Mouse (Mus musculus) gastrocnemius, adult 2 months (tissue): ENCODE measurements around the gene Cyp2s1. TPM values are rescaled to one million over a fixed set of nuclear protein-coding genes. Genes with fewer than 3 reads are reported as not detected.

ENCODE experiments used
- DNase-seq: peaks from one replicate; pipeline ENCODE4 v3.0.0; 2022
- H3K27ac ChIP-seq: fragments of 200-600 bp; 2 replicates; pipeline ENCODE4 v1.8.1; 2022; ENCODE audit warnings: mild to moderate bottlenecking
- H3K4me3 ChIP-seq: fragments of 200-600 bp; 2 replicates; pipeline ENCODE4 v1.8.1; 2022; ENCODE audit warnings: mild to moderate bottlenecking, moderate library complexity
- CTCF ChIP-seq: fragments of 200-600 bp; IDR thresholded peaks from 2 replicates; pipeline ENCODE4 v1.8.1; 2022; ENCODE audit warnings: antibody characterized with exemption, mild to moderate bottlenecking, moderate library complexity
- intact Hi-C: fragments of 180-260 bp; cut with DNase I; formaldehyde crosslinking; loops from one replicate; pipeline ENCODE4 v1.15.1; 2025
- total RNA-seq, 2 experiments: library from RNA; stranded (reverse); gene quantifications; 2 replicates each; pipeline ENCODE4 v1.2.3; 2021

Cyp2s1 gene
- total RNA-seq, 2 experiments from 2014 or later, result 0.10 to 0.56 TPM

DNA sequence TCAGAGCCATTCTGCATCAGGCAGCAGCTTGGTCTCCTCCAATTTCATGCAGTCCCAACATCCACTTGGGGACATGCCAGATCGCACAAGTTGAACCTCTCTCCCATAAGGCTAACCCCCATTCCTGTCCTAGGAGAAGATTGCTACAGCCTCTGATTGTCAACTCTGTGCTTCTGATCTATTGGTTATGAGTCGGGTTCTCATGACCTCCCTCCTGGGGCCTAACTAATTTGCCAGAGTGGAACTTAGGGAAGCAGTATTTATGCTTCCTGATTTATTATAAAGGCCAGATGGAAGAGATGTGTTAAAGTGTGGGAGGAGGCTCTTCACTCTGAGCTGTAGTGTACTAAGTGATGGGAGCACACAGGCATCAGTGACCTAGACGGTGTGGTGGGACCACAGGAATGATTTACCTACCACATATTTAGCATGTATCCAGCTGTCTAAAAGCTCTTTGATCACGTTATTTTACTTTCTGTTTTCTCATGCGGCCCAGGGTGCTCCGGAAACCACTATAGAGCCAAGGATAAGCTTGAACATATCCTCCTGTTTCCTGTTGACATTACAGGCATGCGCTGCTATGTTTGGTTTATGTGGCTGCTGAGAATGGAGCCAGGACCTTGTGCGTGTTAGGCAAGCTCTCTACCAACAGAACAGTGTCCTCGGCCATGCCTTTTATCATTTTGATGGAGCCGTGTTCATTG lies 18.6 kb upstream of the Cyp2s1 start:
- Histone ChIP-seq H3K4me3 (no peak overlapping the region), H3K27ac (no peak overlapping the region)
- intact Hi-C loops, result no loop called here
- no peak for TF ChIP-seq CTCF
- no peak for DNase-seq

DNA sequence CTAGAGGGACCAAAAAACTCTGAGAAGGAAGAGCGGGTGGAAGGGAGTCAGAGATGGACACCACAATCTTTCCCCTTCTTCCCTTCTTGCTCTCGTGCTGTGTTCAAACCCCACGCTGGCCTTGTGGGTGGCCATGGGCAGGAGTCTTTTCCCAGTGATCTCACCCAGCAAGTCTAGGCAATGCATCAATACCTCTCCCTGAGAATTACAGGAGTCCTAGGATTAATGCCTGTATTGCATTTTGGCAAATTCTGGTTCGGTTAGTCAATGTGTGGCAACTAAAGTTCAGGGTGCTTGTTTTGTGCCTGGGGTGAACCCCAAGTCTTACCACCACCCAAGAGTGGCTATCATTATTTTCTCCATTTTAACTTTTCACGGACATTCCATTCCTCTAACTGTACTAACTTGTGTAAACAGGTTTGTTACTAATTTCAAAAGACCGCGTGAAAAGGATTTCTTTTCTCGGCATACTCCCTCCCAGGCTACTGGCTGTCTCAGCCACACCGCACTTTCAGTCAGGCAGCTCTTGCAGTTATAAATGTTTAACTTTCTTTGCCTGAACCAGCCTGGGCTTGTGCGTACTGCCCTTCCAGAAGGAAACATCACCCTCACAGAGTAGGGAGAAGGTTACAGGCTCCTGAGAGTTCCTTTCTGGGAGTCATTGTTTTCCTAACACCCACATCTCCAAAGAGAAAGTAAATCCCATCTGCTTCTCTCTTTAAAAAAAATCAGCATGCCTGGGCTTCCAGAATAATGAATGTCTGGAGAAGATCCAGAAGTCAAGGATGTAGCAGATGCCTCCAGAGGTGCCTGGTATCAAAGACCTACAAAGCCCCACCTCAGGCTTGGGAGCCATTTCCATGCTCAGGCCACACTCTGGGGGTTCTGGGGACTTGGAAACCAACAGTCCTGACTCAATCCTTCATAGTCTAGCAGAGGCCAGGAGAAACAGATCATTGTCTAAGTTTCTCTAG lies 15.1 kb upstream of the Cyp2s1 start:
- H3K27ac ChIP-seq, result peak overlapping the region; percentile 24
- no peak for DNase-seq
- H3K4me3 ChIP-seq, result no peak overlapping the region
- intact Hi-C loops, result no loop called here
- no peak for TF ChIP-seq CTCF

- no peak for DNase-seq
- intact Hi-C loops, result no loop called here
- Histone ChIP-seq H3K4me3 (no peak overlapping the region), H3K27ac (no peak overlapping the region; the same call in 1 of the 2 replicates)
- no peak for TF ChIP-seq CTCF
Measured at GRCm38 (mm10) chr7:25830251-25830650, 13.5 kb upstream of the Cyp2s1 start.

- TF ChIP-seq CTCF, result no peak
- intact Hi-C loops, result no loop called here
- H3K27ac ChIP-seq, result no peak overlapping the region
- no peak overlapping the region for H3K4me3 ChIP-seq
- DNase-seq, result peak; percentile 46
Measured at GRCm38 (mm10) chr7:25827199-25827598, 10.5 kb upstream of the Cyp2s1 start.

DNA sequence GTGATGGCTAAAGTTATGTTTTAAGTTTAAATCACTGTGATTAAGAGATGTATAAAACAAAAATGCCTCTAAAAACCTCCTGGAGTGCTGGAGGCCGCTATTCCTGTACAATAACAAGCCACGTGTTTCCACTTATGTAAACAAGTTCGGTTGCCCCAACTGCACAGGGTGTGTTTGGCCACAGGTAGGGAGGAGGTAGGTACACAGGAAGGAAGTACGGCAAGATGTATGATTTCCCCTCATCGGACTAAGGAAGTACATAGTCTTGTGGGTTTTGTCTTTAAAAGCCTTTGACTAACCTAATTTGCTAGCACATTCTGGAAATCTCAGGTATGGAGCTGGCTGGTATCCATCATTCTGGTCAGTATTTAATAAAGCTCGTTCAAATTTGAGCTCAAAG lies 9.3 kb upstream of the Cyp2s1 start:
- no peak for DNase-seq
- no peak overlapping the region for H3K27ac ChIP-seq
- intact Hi-C loops, result no loop called here
- no peak overlapping the region for H3K4me3 ChIP-seq
- TF ChIP-seq CTCF, result no peak

DNA sequence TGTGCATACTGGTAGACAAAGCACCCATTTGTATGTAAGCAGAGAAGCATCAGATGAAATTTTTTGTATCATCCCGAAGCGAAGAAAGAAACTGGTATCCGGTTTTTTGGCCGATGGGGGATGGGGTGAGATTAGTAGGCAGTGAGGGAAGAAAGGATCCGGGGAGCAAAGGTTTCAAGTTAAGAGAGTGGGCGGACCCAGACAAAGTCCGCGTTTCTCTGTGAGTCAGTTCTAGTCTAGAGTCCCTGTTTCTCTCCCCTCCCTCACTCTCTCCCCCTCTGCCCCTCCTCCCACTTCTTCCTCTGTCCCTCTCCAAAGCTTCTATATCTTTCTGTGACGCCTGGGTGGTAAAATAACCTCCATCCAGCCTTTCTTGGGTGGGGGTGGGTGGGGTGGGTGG lies 8.3 kb upstream of the Cyp2s1 start:
- DNase-seq, result no peak
- Histone ChIP-seq H3K4me3 (no peak overlapping the region), H3K27ac (no peak overlapping the region)
- TF ChIP-seq CTCF, result no peak
- intact Hi-C loops, result no loop called here

DNA sequence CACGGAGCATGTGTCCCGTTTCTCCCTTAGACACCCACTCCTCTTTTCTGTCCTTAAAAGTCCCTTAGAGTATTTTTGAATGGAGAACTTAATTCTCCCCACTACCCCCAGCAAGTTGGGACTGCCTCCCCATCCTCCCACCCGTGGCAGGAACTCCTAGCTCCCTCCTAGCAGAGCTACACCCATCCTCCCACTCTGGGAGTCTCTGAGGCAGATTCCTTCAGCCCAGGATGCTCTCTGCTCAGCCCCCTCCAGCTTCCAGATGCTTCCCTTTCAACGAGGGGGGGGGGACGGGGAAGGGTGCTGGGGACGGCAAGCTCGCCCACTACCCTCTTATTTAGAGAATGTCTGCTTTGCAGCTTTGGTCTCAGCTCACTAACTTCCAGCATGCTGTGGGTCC lies 1.1 kb downstream of the Cyp2s1 start:
- peak overlapping the region; percentile 64 for H3K4me3 ChIP-seq

GRCm38 (mm10) chr7:25814711-25815110 lies 2.0 kb downstream of the Cyp2s1 start:
- no peak for TF ChIP-seq CTCF
- no peak overlapping the region for H3K4me3 ChIP-seq
- no peak for DNase-seq
- H3K27ac ChIP-seq, result no peak overlapping the region
- intact Hi-C loops, result no loop called here

More for the DNA sequence above, 1.1 kb downstream of the Cyp2s1 start:
- intact Hi-C loops, result no loop called here
- no peak overlapping the region for H3K27ac ChIP-seq
- no peak for TF ChIP-seq CTCF
- DNase-seq, result no peak

GRCm38 (mm10) chr7:25812195-25812594 lies 4.5 kb downstream of the Cyp2s1 start:
- Histone ChIP-seq H3K27ac (no peak overlapping the region), H3K4me3 (no peak overlapping the region)
- TF ChIP-seq CTCF, result no peak
- no peak for DNase-seq
- intact Hi-C loops, result no loop called here

DNA sequence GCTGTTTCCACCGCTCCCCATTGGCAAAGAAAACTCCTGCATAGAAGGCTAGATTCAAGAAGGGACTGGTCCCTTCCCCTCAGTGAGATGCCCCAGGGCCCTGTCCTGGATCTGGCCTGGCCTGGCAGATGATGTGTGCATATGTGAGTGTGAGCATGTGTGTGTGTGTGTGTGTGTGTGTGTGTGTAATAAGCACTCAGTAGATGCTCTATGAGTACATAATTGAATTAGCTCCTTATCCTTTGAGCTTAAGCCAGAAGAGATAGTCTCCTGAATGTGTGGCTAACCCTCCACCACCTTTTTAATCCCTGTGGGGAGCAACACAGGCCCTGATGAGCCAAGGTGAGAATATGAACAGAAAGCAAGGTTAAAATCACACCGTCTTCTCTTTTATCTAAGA lies 5.0 kb downstream of the Cyp2s1 start:
- intact Hi-C loops, result no loop called here
- TF ChIP-seq CTCF, result no peak
- no peak overlapping the region for H3K4me3 ChIP-seq
- no peak for DNase-seq
- no peak overlapping the region for H3K27ac ChIP-seq

GRCm38 (mm10) chr7:25805631-25806343 lies 10.9 kb downstream of the Cyp2s1 start:
- peak; percentile 87 for TF ChIP-seq CTCF
- intact Hi-C loops, result loop anchor here (1.0 kb wide), 1 partner anchor 49 kb away; no protein-coding TSS in a partner anchor
- H3K4me3 ChIP-seq, result no peak overlapping the region
- peak; percentile 72 for DNase-seq
- H3K27ac ChIP-seq, result peak overlapping the region; percentile 85

DNA sequence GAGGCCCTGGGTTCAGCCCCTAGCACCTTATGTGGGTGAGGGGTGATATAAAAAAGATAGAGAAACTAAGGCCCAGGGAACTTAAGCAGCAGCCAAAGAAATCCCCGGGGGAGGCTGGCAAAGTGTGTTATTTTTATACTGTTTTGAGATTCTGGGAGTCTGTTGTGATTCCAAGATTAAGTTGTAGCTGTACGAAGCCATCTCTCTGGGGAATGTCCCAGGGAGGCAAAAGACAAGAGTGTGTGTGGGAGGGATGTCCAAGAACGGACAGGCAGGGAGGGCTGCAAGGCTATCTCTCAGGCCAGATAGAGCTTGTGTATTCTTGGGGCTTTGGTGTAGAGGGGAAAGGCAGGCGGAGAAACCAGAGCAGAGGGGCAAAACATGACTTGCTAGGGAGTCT lies 11.9 kb downstream of the Cyp2s1 start:
- no peak overlapping the region for H3K4me3 ChIP-seq
- intact Hi-C loops, result loop anchor here (1.0 kb wide), 1 partner anchor 48 kb away; no protein-coding TSS in a partner anchor
- peak; percentile 32 for DNase-seq
- TF ChIP-seq CTCF, result no peak
- H3K27ac ChIP-seq, result peak overlapping the region; percentile 85

DNA sequence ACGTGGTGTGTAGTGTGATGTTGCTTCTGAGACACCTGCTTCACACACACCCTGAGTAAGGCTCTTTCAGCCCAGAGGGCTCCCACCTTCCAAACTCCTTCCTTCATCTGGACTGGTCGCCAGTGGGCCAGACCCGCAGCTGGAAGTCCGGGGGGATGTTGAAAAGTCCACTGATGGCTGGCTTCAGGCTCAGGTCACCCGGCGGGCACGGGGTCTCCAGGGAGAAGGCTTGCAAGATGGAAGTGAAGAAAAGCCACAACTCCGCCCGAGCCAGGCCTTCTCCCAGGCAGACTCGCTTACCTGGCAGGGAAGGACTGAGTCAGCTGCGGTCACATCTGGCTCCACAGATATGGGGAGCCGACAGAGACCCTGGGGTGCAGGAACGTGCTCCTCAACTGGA lies 13.3 kb downstream of the Cyp2s1 start:
- intact Hi-C loops, result no loop called here
- Histone ChIP-seq H3K4me3 (peak overlapping the region; percentile 23; the same call in 1 of the 2 replicates), H3K27ac (peak overlapping the region; percentile 85)
- no peak for TF ChIP-seq CTCF
- DNase-seq, result peak; percentile 64
